Mouse (Mus musculus) liver, postnatal 0 days (tissue): ENCODE data around the gene Coq3. TPM values are rescaled to one million over a fixed set of nuclear protein-coding genes. Genes with fewer than 3 reads are reported as not detected.
A peak's percentile ranks its signal among the peaks of the same experiment; 100 is the strongest.

Source experiments
- ATAC-seq: fragments of 200-750 bp; cut with Nextera tagmentation; 2 replicates; pipeline ENCODE4 v1.8.0; 2017; ENCODE audit warnings: mild to moderate bottlenecking, moderate library complexity
- DNase-seq: peaks from one replicate; pipeline ENCODE4 v3.0.0-alpha.2; 2016
- H3K27ac ChIP-seq: fragments of 300-500 bp; sonication (generic); 2 replicates; pipeline ENCODE4 v1.5.1; 2014; ENCODE audit warnings: antibody characterized with exemption, moderate library complexity, mild to moderate bottlenecking, low read depth
- H3K27me3 ChIP-seq: fragments of 300-500 bp; sonication (generic); 2 replicates; pipeline ENCODE4 v1.6.1; 2014; ENCODE audit warnings: low read length, control low read depth, mixed read lengths; ENCODE audit not compliant: insufficient read depth
- H3K36me3 ChIP-seq: fragments of 300-500 bp; sonication (generic); replicated peaks from 2 replicates; pipeline ENCODE4 v1.6.1; 2014; ENCODE audit warnings: mild to moderate bottlenecking, control low read depth, low read length, moderate library complexity, mixed read lengths; ENCODE audit not compliant: insufficient read depth
- H3K4me1 ChIP-seq: fragments of 300-500 bp; sonication (generic); 2 replicates; pipeline ENCODE4 v1.6.1; 2014; ENCODE audit warnings: antibody characterized with exemption, mild to moderate bottlenecking, control low read depth; ENCODE audit not compliant: insufficient read depth
- H3K4me2 ChIP-seq: fragments of 300-500 bp; sonication (generic); 2 replicates; pipeline ENCODE4 v1.6.1; 2014; ENCODE audit warnings: low read depth, mild to moderate bottlenecking, low read length, moderate library complexity, mixed read lengths
- H3K4me3 ChIP-seq: fragments of 300-500 bp; sonication (generic); 2 replicates; pipeline ENCODE4 v1.5.1; 2014; ENCODE audit warnings: low read depth, low read length
- H3K9ac ChIP-seq: fragments of 300-500 bp; sonication (generic); replicated peaks from 2 replicates; pipeline ENCODE4 v1.6.1; 2014; ENCODE audit warnings: mild to moderate bottlenecking, moderate library complexity
- H3K9me3 ChIP-seq: fragments of 300-500 bp; sonication (generic); 2 replicates; pipeline ENCODE4 v1.6.1; 2016; ENCODE audit warnings: mild to moderate bottlenecking, control low read depth, low read length, mixed read lengths
- CTCF ChIP-seq: sonication (generic); IDR thresholded peaks from 2 replicates; pipeline ENCODE4 v1.5.1; 2016; ENCODE audit warnings: antibody characterized with exemption, low read depth
- EP300 ChIP-seq: IDR thresholded peaks from 2 replicates; pipeline ENCODE4 v1.6.1; 2016; ENCODE audit warnings: antibody characterized with exemption, low read depth, mild to moderate bottlenecking
- WGBS: fragments of 180-500 bp; shearing (Covaris S2); extraction: QIAGEN DNeasy Blood & Tissue Kit; methylation state at CpG from one replicate; pipeline ENCODE4 v1.1.7; 2014; ENCODE audit not compliant: insufficient replicate concordance; 5-methylcytosine and 5-hydroxymethylcytosine counted together
- polyA plus RNA-seq: library from polyadenylated mRNA; unstranded; fragments of >200 nt; fragmentation: Nextera tagmentation; extraction: Ambion mirVana; gene quantifications from 2 replicates; pipeline ENCODE4 v1.2.1, GENCODE M21; 2015

Coq3 gene
- polyA plus RNA-seq, result 8.2 and 9.0 TPM in 2 replicates

GRCm38 (mm10) chr4:21879565-21880220 lies at the start of gene Coq3:
Coq3 (plus strand) TSS chr4:21879673.
- Histone ChIP-seq H3K9ac (peak within 1 kb of the TSS; percentile 91), H3K4me2 (peak within 1 kb of the TSS; percentile 91), H3K36me3 (peaks cover 17% of the 10 kb centered on the region), H3K9me3 (no peaks in the 10 kb centered on the region), H3K27me3 (no peaks in the 10 kb centered on the region), H3K4me3 (peak within 1 kb of the TSS; percentile 88), H3K4me1 (peaks cover 6% of the 10 kb centered on the region; the same call in 1 of the 2 replicates), H3K27ac (peak within 1 kb of the TSS; percentile 99)
- DNase-seq, result peak; percentile 81
- WGBS, result under 1% methylated on average over 51 of the region's 51 CpGs
- TF ChIP-seq EP300, result no peak
- TF ChIP-seq CTCF, result no peak
- ATAC-seq, result peak; percentile 89

- WGBS, result 95% methylated on average over 8 of the region's 8 CpGs
- Histone ChIP-seq H3K27me3 (no peaks in the 10 kb centered on the region), H3K27ac (no peak overlapping the region), H3K9ac (no peak overlapping the region), H3K4me2 (no peak overlapping the region), H3K4me3 (no peak overlapping the region), H3K36me3 (peaks cover 36% of the 10 kb centered on the region), H3K9me3 (no peaks in the 10 kb centered on the region), H3K4me1 (no peaks in the 10 kb centered on the region)
- TF ChIP-seq EP300, result no peak
- TF ChIP-seq CTCF, result peak; percentile 29
- DNase-seq (no peak), ATAC-seq (no peak)
These were observed 46.6 kb upstream of the Coq3 start for GRCm38 (mm10) chr4:21832844-21833243.

GRCm38 (mm10) chr4:21847481-21848286 lies 31.8 kb upstream of the Coq3 start, which contains the start of gene Pnisr:
Pnisr (plus strand) TSS chr4:21847583.
- WGBS, result under 1% methylated on average over 50 of the region's 50 CpGs
- H3K9ac ChIP-seq, result peak within 1 kb of the TSS; percentile 82
- H3K27ac ChIP-seq, result peak within 1 kb of the TSS; percentile 90
- H3K36me3 ChIP-seq, result no peaks in the 10 kb centered on the region
- DNase-seq (peak; percentile 92), ATAC-seq (peak; percentile 98)
- no peaks in the 10 kb centered on the region for H3K27me3 ChIP-seq
- H3K9me3 ChIP-seq, result no peaks in the 10 kb centered on the region
- H3K4me1 ChIP-seq, result peaks cover 3% of the 10 kb centered on the region; the same call in 1 of the 2 replicates
- peak within 1 kb of the TSS; percentile 65 for H3K4me3 ChIP-seq
- H3K4me2 ChIP-seq, result peak within 1 kb of the TSS; percentile 68
- TF ChIP-seq CTCF (peak; percentile 97), EP300 (peak; percentile 7; the same call in 1 of the 2 replicates)

- Histone ChIP-seq H3K4me2 (peak overlapping the region; percentile 68), H3K9ac (peak overlapping the region; percentile 82), H3K27ac (peak overlapping the region; percentile 90), H3K4me1 (peaks cover 3% of the 10 kb centered on the region; the same call in 1 of the 2 replicates), H3K36me3 (no peaks in the 10 kb centered on the region), H3K4me3 (peak overlapping the region; percentile 65), H3K27me3 (no peaks in the 10 kb centered on the region), H3K9me3 (no peaks in the 10 kb centered on the region)
- no peak for TF ChIP-seq CTCF
- TF ChIP-seq EP300, result no peak
- 0% methylated on average over 24 of the region's 24 CpGs for WGBS
- peak; percentile 93 for DNase-seq
- peak; percentile 84 for ATAC-seq
These were observed 31.2 kb upstream of the Coq3 start for GRCm38 (mm10) chr4:21848287-21848630.

- DNase-seq (no peak), ATAC-seq (no peak)
- no peaks in the 10 kb centered on the region for H3K27me3 ChIP-seq
- TF ChIP-seq EP300 (no peak), CTCF (no peak)
- H3K9me3 ChIP-seq, result no peaks in the 10 kb centered on the region
- no peak overlapping the region for H3K9ac ChIP-seq
- 65% methylated on average over 1 of the region's 1 CpGs for WGBS
- peaks cover 57% of the 10 kb centered on the region for H3K36me3 ChIP-seq
- H3K4me2 ChIP-seq, result no peak overlapping the region
- no peak overlapping the region for H3K4me3 ChIP-seq
- no peaks in the 10 kb centered on the region for H3K4me1 ChIP-seq
- no peak overlapping the region for H3K27ac ChIP-seq
These were observed 22.0 kb upstream of the Coq3 start for GRCm38 (mm10) chr4:21857481-21857880.

- no peak for ATAC-seq
- Histone ChIP-seq H3K27ac (no peak overlapping the region), H3K4me2 (no peak overlapping the region), H3K9ac (no peak overlapping the region), H3K4me3 (no peak overlapping the region), H3K27me3 (no peaks in the 10 kb centered on the region), H3K9me3 (no peaks in the 10 kb centered on the region), H3K4me1 (no peaks in the 10 kb centered on the region), H3K36me3 (peaks cover 59% of the 10 kb centered on the region)
- no peak for TF ChIP-seq EP300
- WGBS, result 88% methylated on average over 1 of the region's 1 CpGs
- no peak for DNase-seq
These were observed 14.2 kb upstream of the Coq3 start for GRCm38 (mm10) chr4:21865226-21865625.
